Mouse (Mus musculus) limb, embryonic 14.5 days (tissue): ENCODE measurements around the gene Faap20. TPM values are rescaled to one million over a fixed set of nuclear protein-coding genes. Genes with fewer than 3 reads are reported as not detected.
"Not testable (repeated sequence)": the region's sequence is repeated elsewhere in the genome, so short reads cannot be mapped to it uniquely, and the experiment has no call there.

Experiments
- ATAC-seq: fragments of 200-750 bp; cut with Nextera tagmentation; 2 replicates; pipeline ENCODE4 v1.8.0; 2017; ENCODE audit warnings: low read depth, moderate number of reproducible peaks, moderate TSS enrichment; ENCODE audit not compliant: low FRiP score
- DNase-seq: peaks from one replicate; pipeline ENCODE4 v3.0.0-alpha.2; 2015; ENCODE audit warnings: low spot score
- H3K27ac ChIP-seq: fragments of 300-500 bp; sonication (generic); replicated peaks from 2 replicates; pipeline ENCODE4 v1.5.1; 2014; ENCODE audit warnings: low read depth, mild to moderate bottlenecking, low read length, moderate library complexity, mixed read lengths
- H3K27me3 ChIP-seq: fragments of 300-500 bp; sonication (generic); 2 replicates; pipeline ENCODE4 v1.6.1; 2014; ENCODE audit warnings: low read length, mixed read lengths; ENCODE audit not compliant: control insufficient read depth, insufficient read depth
- H3K36me3 ChIP-seq: fragments of 300-500 bp; sonication (generic); 2 replicates; pipeline ENCODE4 v1.6.1; 2014; ENCODE audit warnings: mild to moderate bottlenecking, low read length, moderate library complexity, mixed read lengths; ENCODE audit not compliant: control insufficient read depth, insufficient read depth
- H3K4me1 ChIP-seq: fragments of 300-500 bp; sonication (generic); 2 replicates; pipeline ENCODE4 v1.6.1; 2014; ENCODE audit warnings: antibody characterized with exemption, low read length, mixed read lengths; ENCODE audit not compliant: control insufficient read depth, insufficient read depth
- H3K4me2 ChIP-seq: fragments of 300-500 bp; sonication (generic); replicated peaks from 2 replicates; pipeline ENCODE4 v1.6.1; 2014; ENCODE audit warnings: low read depth, mild to moderate bottlenecking, low read length, moderate library complexity; ENCODE audit not compliant: severe bottlenecking
- H3K4me3 ChIP-seq: fragments of 300-500 bp; sonication (generic); replicated peaks from 2 replicates; pipeline ENCODE4 v1.5.1; 2014; ENCODE audit warnings: low read length
- H3K9ac ChIP-seq: fragments of 300-500 bp; sonication (generic); 2 replicates; pipeline ENCODE4 v1.6.1; 2014; ENCODE audit warnings: mild to moderate bottlenecking, low read depth, low read length, moderate library complexity; ENCODE audit not compliant: severe bottlenecking
- H3K9me3 ChIP-seq: fragments of 300-500 bp; sonication (generic); 2 replicates; pipeline ENCODE4 v1.6.1; 2016; ENCODE audit warnings: low read length; ENCODE audit not compliant: control insufficient read depth
- POLR2A ChIP-seq: fragments of 200-500 bp; IDR thresholded peaks from 2 replicates; pipeline ENCODE4 v1.8.0; 2012; ENCODE audit warnings: inconsistent platforms, mild to moderate bottlenecking, moderate library complexity, borderline replicate concordance; ENCODE audit not compliant: insufficient read depth, insufficient read length; ENCODE audit errors: extremely low read depth
- WGBS: fragments of 180-500 bp; shearing (Covaris S2); extraction: QIAGEN DNeasy Blood & Tissue Kit; methylation state at CpG from one replicate; pipeline ENCODE4 v1.1.7; 2014; 5-methylcytosine and 5-hydroxymethylcytosine counted together
- polyA plus RNA-seq, 2 experiments: library from polyadenylated mRNA; depleted of rRNA in 1 of 2; stranded (reverse) in 1 of 2; unstranded in 1 of 2; fragments of >200 nt; fragmentation: Nextera tagmentation in 1 of 2; extraction: Ambion mirVana in 1 of 2; gene quantifications; 2 replicates each; pipeline versions ENCODE4 v1.2.1 to v1.2.3; 2012 to 2014

Faap20 gene
- polyA plus RNA-seq, 2 experiments: 64.6 to 72.5 TPM

GRCm38 (mm10) chr4:155241789-155242188 lies 7.8 kb upstream of the Faap20 start:
- DNase-seq: no peak
- no peak for TF ChIP-seq POLR2A
- WGBS: 79% methylated on average over 9 of the region's 9 CpGs

GRCm38 (mm10) chr4:155242292-155242691 lies 7.3 kb upstream of the Faap20 start:
- 87% methylated on average over 5 of the region's 5 CpGs for WGBS
- Histone ChIP-seq H3K27ac (no peak overlapping the region), H3K9me3 (no peaks in the 10 kb centered on the region), H3K4me3 (no peak overlapping the region), H3K4me1 (peaks cover 31% of the 10 kb centered on the region), H3K9ac (no peak overlapping the region), H3K4me2 (no peak overlapping the region), H3K27me3 (no peaks in the 10 kb centered on the region), H3K36me3 (no peaks in the 10 kb centered on the region)
- TF ChIP-seq POLR2A: no peak
- DNase-seq (no peak), ATAC-seq (no peak)

More at GRCm38 (mm10) chr4:155241789-155242188, 7.8 kb upstream of the Faap20 start:
- H3K36me3 ChIP-seq: no peaks in the 10 kb centered on the region
- no peaks in the 10 kb centered on the region for H3K27me3 ChIP-seq
- peaks cover 33% of the 10 kb centered on the region for H3K4me1 ChIP-seq
- H3K9me3 ChIP-seq: no peaks in the 10 kb centered on the region
- no peak for ATAC-seq
- H3K4me2 ChIP-seq: no peak overlapping the region
- no peak overlapping the region for H3K4me3 ChIP-seq
- no peak overlapping the region for H3K27ac ChIP-seq
- H3K9ac ChIP-seq: no peak overlapping the region

- no peak overlapping the region for H3K9ac ChIP-seq
- H3K27me3 ChIP-seq: no peaks in the 10 kb centered on the region
- no peak for TF ChIP-seq POLR2A
- H3K27ac ChIP-seq: no peak overlapping the region
- no peak overlapping the region for H3K4me2 ChIP-seq
- WGBS: 82% methylated on average over 12 of the region's 12 CpGs
- no peak overlapping the region for H3K4me3 ChIP-seq
- ATAC-seq (no peak), DNase-seq (no peak)
- H3K9me3 ChIP-seq: no peaks in the 10 kb centered on the region
- peaks cover 22% of the 10 kb centered on the region for H3K4me1 ChIP-seq
- no peaks in the 10 kb centered on the region for H3K36me3 ChIP-seq
Observed at GRCm38 (mm10) chr4:155243233-155243632, 6.4 kb upstream of the Faap20 start.

GRCm38 (mm10) chr4:155245770-155246492 lies 3.7 kb upstream of the Faap20 start:
- ATAC-seq: no peak
- 53% methylated on average over 6 of the region's 6 CpGs for WGBS
- H3K4me3 ChIP-seq: no peak overlapping the region
- H3K9me3 ChIP-seq: no peaks in the 10 kb centered on the region
- DNase-seq: no peak
- no peak overlapping the region for H3K4me2 ChIP-seq
- no peak for TF ChIP-seq POLR2A
- no peaks in the 10 kb centered on the region for H3K27me3 ChIP-seq
- H3K36me3 ChIP-seq: no peaks in the 10 kb centered on the region
- H3K4me1 ChIP-seq: peaks cover 26% of the 10 kb centered on the region
- no peak overlapping the region for H3K27ac ChIP-seq
- no peak overlapping the region for H3K9ac ChIP-seq

- ATAC-seq: no peak
- DNase-seq: no peak
- Histone ChIP-seq H3K4me2 (no peak overlapping the region), H3K36me3 (no peaks in the 10 kb centered on the region), H3K9ac (peak overlapping the region; percentile 31; the same call in 1 of the 2 replicates), H3K27ac (no peak overlapping the region), H3K9me3 (no peaks in the 10 kb centered on the region), H3K4me3 (no peak overlapping the region), H3K4me1 (peaks cover 34% of the 10 kb centered on the region), H3K27me3 (no peaks in the 10 kb centered on the region)
- no peak for TF ChIP-seq POLR2A
- 64% methylated on average over 12 of the region's 12 CpGs for WGBS
Observed at GRCm38 (mm10) chr4:155246691-155247105, 2.9 kb upstream of the Faap20 start.

GRCm38 (mm10) chr4:155248054-155248453 lies 1.5 kb upstream of the Faap20 start:
- H3K36me3 ChIP-seq, H3K27ac ChIP-seq, H3K27me3 ChIP-seq, ATAC-seq, H3K4me2 ChIP-seq, H3K4me3 ChIP-seq, H3K9me3 ChIP-seq, DNase-seq, H3K9ac ChIP-seq: not testable (repeated sequence)
- peaks cover 46% of the 10 kb centered on the region for H3K4me1 ChIP-seq
- 95% methylated on average over 3 of the region's 3 CpGs for WGBS
